Mouse (Mus musculus): ENCODE measurements around the gene Epha3. TPM values are rescaled to one million over a fixed set of nuclear protein-coding genes. Genes with fewer than 3 reads are reported as not detected.

Gene Epha3
- polyA plus RNA-seq, 1 experiment from 2014 or later = 19.2 TPM

- H3K27ac ChIP-seq (ENCODE audit: low read depth, low read length) = no peak overlapping the region
These were observed 65.6 kb downstream of the Epha3 start for GRCm38 (mm10) chr16:63798341-63798740.

GRCm38 (mm10) chr16:63794292-63794691 lies 69.7 kb downstream of the Epha3 start:
- no peaks in the 10 kb centered on the region for H3K36me3 ChIP-seq (ENCODE audit: control insufficient read depth, insufficient read depth, low read length)
- WGBS = 69% methylated on average over 5 of the region's 5 CpGs
- ATAC-seq = no peak
- H3K4me2 ChIP-seq (ENCODE audit: low read length) = no peak overlapping the region
- no peak overlapping the region for H3K4me3 ChIP-seq (ENCODE audit: low read length)
- H3K4me1 ChIP-seq (ENCODE audit: control insufficient read depth, insufficient read depth, low read depth, low read length) = no peaks in the 10 kb centered on the region
- no peak overlapping the region for H3K9ac ChIP-seq (ENCODE audit: low read depth, low read length)
- H3K27me3 ChIP-seq (replicated peaks; ENCODE audit: control insufficient read depth, insufficient read depth, low read length) = no peaks in the 10 kb centered on the region
- H3K27ac ChIP-seq (ENCODE audit: low read depth, low read length) = no peak overlapping the region
- H3K9me3 ChIP-seq (ENCODE audit: control insufficient read depth, low read length) = no peaks in the 10 kb centered on the region

More at GRCm38 (mm10) chr16:63798341-63798740, 65.6 kb downstream of the Epha3 start:
- no peaks in the 10 kb centered on the region for H3K9me3 ChIP-seq (ENCODE audit: control insufficient read depth, low read length)
- no peaks in the 10 kb centered on the region for H3K4me1 ChIP-seq (ENCODE audit: control insufficient read depth, insufficient read depth, low read depth, low read length)
- 71% methylated on average over 2 of the region's 2 CpGs for WGBS
- no peak overlapping the region for H3K4me3 ChIP-seq (ENCODE audit: low read length)
- H3K36me3 ChIP-seq (ENCODE audit: control insufficient read depth, insufficient read depth, low read length) = no peaks in the 10 kb centered on the region
- H3K27me3 ChIP-seq (replicated peaks; ENCODE audit: control insufficient read depth, insufficient read depth, low read length) = no peaks in the 10 kb centered on the region
- no peak overlapping the region for H3K4me2 ChIP-seq (ENCODE audit: low read length)
- H3K9ac ChIP-seq (ENCODE audit: low read depth, low read length) = no peak overlapping the region
- ATAC-seq = no peak

DNA sequence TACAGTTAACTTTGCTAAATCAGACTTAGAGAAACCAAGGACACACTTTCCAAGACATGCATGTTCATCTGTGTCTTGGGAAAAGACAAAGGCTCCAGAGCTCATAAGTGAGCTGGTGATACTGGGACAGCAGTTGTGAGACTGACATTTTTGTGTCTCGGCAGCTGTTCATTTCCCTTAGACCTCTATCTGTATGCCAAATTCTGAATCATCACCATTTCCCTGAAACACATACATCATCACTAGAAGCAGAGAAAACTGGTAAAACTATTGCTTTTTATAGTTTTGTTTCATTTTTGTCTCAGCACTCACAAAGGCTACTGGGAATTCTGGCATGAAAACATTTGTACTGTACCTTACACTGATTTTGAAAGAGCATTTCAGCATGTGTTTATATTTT lies 70.2 kb downstream of the Epha3 start:
- no peak for ATAC-seq
- WGBS = 59% methylated on average over 1 of the region's 1 CpGs
- H3K4me1 ChIP-seq (ENCODE audit: control insufficient read depth, insufficient read depth, low read depth, low read length) = no peaks in the 10 kb centered on the region
- no peak overlapping the region for H3K27ac ChIP-seq (ENCODE audit: low read depth, low read length)
- H3K9me3 ChIP-seq (ENCODE audit: control insufficient read depth, low read length) = no peaks in the 10 kb centered on the region
- no peak overlapping the region for H3K4me2 ChIP-seq (ENCODE audit: low read length)
- H3K4me3 ChIP-seq (ENCODE audit: low read length) = no peak overlapping the region
- H3K27me3 ChIP-seq (replicated peaks; ENCODE audit: control insufficient read depth, insufficient read depth, low read length) = no peaks in the 10 kb centered on the region
- no peak overlapping the region for H3K9ac ChIP-seq (ENCODE audit: low read depth, low read length)
- no peaks in the 10 kb centered on the region for H3K36me3 ChIP-seq (ENCODE audit: control insufficient read depth, insufficient read depth, low read length)

DNA sequence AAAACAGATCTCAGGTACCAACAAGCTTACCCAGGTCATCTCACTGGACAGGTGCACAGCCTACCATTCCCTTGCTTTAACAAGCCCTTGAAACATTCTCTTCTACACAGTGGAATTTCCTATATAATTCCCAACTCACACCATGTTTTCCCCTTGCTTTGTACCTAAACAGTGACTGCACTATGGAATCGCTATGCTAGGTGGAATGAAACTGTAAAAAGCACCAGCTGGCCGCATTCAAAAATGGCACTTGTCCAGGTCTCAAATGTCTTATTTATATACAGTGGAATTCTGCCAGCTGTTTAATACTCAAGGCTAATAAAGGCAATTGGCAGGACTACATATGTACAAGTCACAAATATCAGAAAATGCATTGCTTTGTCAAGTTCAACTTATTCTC lies 71.9 kb downstream of the Epha3 start:
- Histone ChIP-seq H3K9me3 (ENCODE audit: control insufficient read depth, low read length) (no peaks in the 10 kb centered on the region), H3K36me3 (ENCODE audit: control insufficient read depth, insufficient read depth, low read length) (no peaks in the 10 kb centered on the region), H3K4me2 (ENCODE audit: low read length) (no peak overlapping the region), H3K4me1 (ENCODE audit: control insufficient read depth, insufficient read depth, low read depth, low read length) (no peaks in the 10 kb centered on the region), H3K27ac (ENCODE audit: low read depth, low read length) (no peak overlapping the region), H3K9ac (ENCODE audit: low read depth, low read length) (no peak overlapping the region), H3K4me3 (ENCODE audit: low read length) (no peak overlapping the region), H3K27me3 (replicated peaks; ENCODE audit: control insufficient read depth, insufficient read depth, low read length) (no peaks in the 10 kb centered on the region)
- ATAC-seq = no peak
- WGBS = 42% methylated on average over 2 of the region's 2 CpGs

GRCm38 (mm10) chr16:63783544-63783943 lies 80.4 kb downstream of the Epha3 start:
- Histone ChIP-seq H3K27ac (ENCODE audit: low read depth, low read length) (no peak overlapping the region), H3K4me1 (ENCODE audit: control insufficient read depth, insufficient read depth, low read depth, low read length) (no peaks in the 10 kb centered on the region), H3K4me3 (ENCODE audit: low read length) (no peak overlapping the region), H3K9ac (ENCODE audit: low read depth, low read length) (no peak overlapping the region), H3K9me3 (ENCODE audit: control insufficient read depth, low read length) (no peaks in the 10 kb centered on the region), H3K36me3 (ENCODE audit: control insufficient read depth, insufficient read depth, low read length) (no peaks in the 10 kb centered on the region), H3K27me3 (replicated peaks; ENCODE audit: control insufficient read depth, insufficient read depth, low read length) (no peaks in the 10 kb centered on the region), H3K4me2 (ENCODE audit: low read length) (no peak overlapping the region)
- ATAC-seq = no peak
- 70% methylated on average over 7 of the region's 7 CpGs for WGBS

GRCm38 (mm10) chr16:63782101-63782500 lies 81.9 kb downstream of the Epha3 start:
- 67% methylated on average over 1 of the region's 1 CpGs for WGBS
- no peak for ATAC-seq
- Histone ChIP-seq H3K36me3 (ENCODE audit: control insufficient read depth, insufficient read depth, low read length) (no peaks in the 10 kb centered on the region), H3K9me3 (ENCODE audit: control insufficient read depth, low read length) (no peaks in the 10 kb centered on the region), H3K4me3 (ENCODE audit: low read length) (no peak overlapping the region), H3K4me2 (ENCODE audit: low read length) (no peak overlapping the region), H3K27me3 (replicated peaks; ENCODE audit: control insufficient read depth, insufficient read depth, low read length) (no peaks in the 10 kb centered on the region), H3K27ac (ENCODE audit: low read depth, low read length) (no peak overlapping the region), H3K9ac (ENCODE audit: low read depth, low read length) (no peak overlapping the region), H3K4me1 (ENCODE audit: control insufficient read depth, insufficient read depth, low read depth, low read length) (no peaks in the 10 kb centered on the region)

DNA sequence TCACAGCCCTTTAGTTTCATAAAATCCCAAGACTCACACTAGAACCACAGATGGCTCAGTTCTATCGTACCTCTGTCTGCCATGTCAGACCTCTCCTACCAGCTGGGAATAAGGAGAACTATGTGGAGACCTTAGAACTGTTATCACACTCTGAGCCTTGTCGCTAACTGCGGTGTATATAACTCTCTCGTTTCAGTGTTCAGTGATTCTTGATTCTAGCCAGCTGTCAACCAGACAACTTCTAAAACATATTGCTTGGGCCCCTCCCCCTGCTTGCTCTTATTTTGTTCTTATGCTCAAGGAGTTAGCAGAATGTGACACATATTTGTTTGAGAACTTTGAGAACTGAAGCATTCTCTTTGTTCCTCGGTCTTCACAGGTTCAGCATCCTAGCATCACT lies 83.8 kb downstream of the Epha3 start:
- no peak for ATAC-seq
- H3K27me3 ChIP-seq (replicated peaks; ENCODE audit: control insufficient read depth, insufficient read depth, low read length) = no peaks in the 10 kb centered on the region
- no peak overlapping the region for H3K9ac ChIP-seq (ENCODE audit: low read depth, low read length)
- no peak overlapping the region for H3K4me2 ChIP-seq (ENCODE audit: low read length)
- H3K36me3 ChIP-seq (ENCODE audit: control insufficient read depth, insufficient read depth, low read length) = no peaks in the 10 kb centered on the region
- no peak overlapping the region for H3K4me3 ChIP-seq (ENCODE audit: low read length)
- H3K27ac ChIP-seq (ENCODE audit: low read depth, low read length) = no peak overlapping the region
- H3K4me1 ChIP-seq (ENCODE audit: control insufficient read depth, insufficient read depth, low read depth, low read length) = no peaks in the 10 kb centered on the region
- 76% methylated on average over 5 of the region's 5 CpGs for WGBS
- H3K9me3 ChIP-seq (ENCODE audit: control insufficient read depth, low read length) = no peaks in the 10 kb centered on the region

DNA sequence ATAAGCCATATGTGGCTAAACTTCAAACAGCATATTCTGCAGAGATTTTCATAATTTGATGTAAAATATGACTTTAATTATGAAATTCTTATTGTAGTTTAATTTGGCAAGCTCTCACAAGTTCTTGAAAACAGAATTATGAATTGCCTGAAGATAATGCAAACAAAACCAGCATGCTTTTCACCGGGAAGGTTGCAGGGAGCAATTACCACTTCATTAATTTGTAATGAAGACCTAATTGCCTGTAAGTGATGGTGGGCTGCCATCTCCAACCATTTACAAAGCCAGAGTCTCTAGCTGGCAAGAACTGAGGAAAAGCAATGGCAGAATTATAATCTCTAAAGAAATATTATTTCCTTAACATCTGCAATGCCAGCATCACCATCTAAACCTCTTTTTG lies 86.2 kb downstream of the Epha3 start:
- H3K9ac ChIP-seq (ENCODE audit: low read depth, low read length) = no peak overlapping the region
- no peak overlapping the region for H3K27ac ChIP-seq (ENCODE audit: low read depth, low read length)
- no peaks in the 10 kb centered on the region for H3K9me3 ChIP-seq (ENCODE audit: control insufficient read depth, low read length)
- no peaks in the 10 kb centered on the region for H3K4me1 ChIP-seq (ENCODE audit: control insufficient read depth, insufficient read depth, low read depth, low read length)
- no peak overlapping the region for H3K4me3 ChIP-seq (ENCODE audit: low read length)
- WGBS = 16% methylated on average over 1 of the region's 1 CpGs
- no peaks in the 10 kb centered on the region for H3K36me3 ChIP-seq (ENCODE audit: control insufficient read depth, insufficient read depth, low read length)
- ATAC-seq = no peak
- no peak overlapping the region for H3K4me2 ChIP-seq (ENCODE audit: low read length)
- no peaks in the 10 kb centered on the region for H3K27me3 ChIP-seq (replicated peaks; ENCODE audit: control insufficient read depth, insufficient read depth, low read length)

GRCm38 (mm10) chr16:63772566-63772965 lies 91.4 kb downstream of the Epha3 start:
- Histone ChIP-seq H3K4me1 (ENCODE audit: control insufficient read depth, insufficient read depth, low read depth, low read length) (no peaks in the 10 kb centered on the region), H3K9me3 (ENCODE audit: control insufficient read depth, low read length) (no peaks in the 10 kb centered on the region), H3K4me2 (ENCODE audit: low read length) (no peak overlapping the region), H3K36me3 (ENCODE audit: control insufficient read depth, insufficient read depth, low read length) (no peaks in the 10 kb centered on the region), H3K4me3 (ENCODE audit: low read length) (no peak overlapping the region), H3K27ac (ENCODE audit: low read depth, low read length) (no peak overlapping the region), H3K9ac (ENCODE audit: low read depth, low read length) (no peak overlapping the region), H3K27me3 (replicated peaks; ENCODE audit: control insufficient read depth, insufficient read depth, low read length) (no peaks in the 10 kb centered on the region)
- peak; percentile 45 for ATAC-seq
- 74% methylated on average over 3 of the region's 3 CpGs for WGBS

DNA sequence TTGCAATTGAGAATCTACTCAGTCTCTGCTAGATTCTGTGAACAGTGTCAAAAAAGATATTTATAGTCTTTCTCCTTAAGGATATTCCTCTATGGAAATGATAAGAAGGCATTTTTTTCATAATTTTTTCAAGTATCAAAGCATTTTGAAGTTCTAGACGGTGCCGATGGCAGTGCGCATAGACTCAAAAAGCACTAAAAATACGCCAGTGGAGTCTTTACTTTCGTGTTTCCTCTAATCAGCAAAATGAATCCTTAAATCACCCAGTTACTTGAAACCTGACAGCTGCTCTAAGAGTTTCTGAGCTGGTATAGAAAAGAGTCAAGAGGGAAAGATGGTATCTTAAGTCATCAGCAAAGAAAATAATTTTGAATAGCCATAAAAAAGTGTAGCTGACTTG lies 96.4 kb downstream of the Epha3 start:
- Histone ChIP-seq H3K4me3 (ENCODE audit: low read length) (no peak overlapping the region), H3K4me2 (ENCODE audit: low read length) (no peak overlapping the region), H3K27ac (ENCODE audit: low read depth, low read length) (no peak overlapping the region), H3K4me1 (ENCODE audit: control insufficient read depth, insufficient read depth, low read depth, low read length) (no peaks in the 10 kb centered on the region), H3K27me3 (replicated peaks; ENCODE audit: control insufficient read depth, insufficient read depth, low read length) (no peaks in the 10 kb centered on the region), H3K9me3 (ENCODE audit: control insufficient read depth, low read length) (no peaks in the 10 kb centered on the region), H3K36me3 (ENCODE audit: control insufficient read depth, insufficient read depth, low read length) (no peaks in the 10 kb centered on the region), H3K9ac (ENCODE audit: low read depth, low read length) (no peak overlapping the region)
- WGBS = 81% methylated on average over 5 of the region's 5 CpGs
- no peak for ATAC-seq
